Mouse (Mus musculus) liver, postnatal 0 days (tissue): ENCODE measurements at regions not wholly inside any gene's neighbourhood (a gene's known extent, or its start where the extent isn't known, plus 50 kb on each side); places are given as distances from the start of the nearest gene placed in this dataset.

Source experiments
- ATAC-seq: fragments of 200-750 bp; cut with Nextera tagmentation; 2 replicates; pipeline ENCODE4 v1.8.0; 2017; ENCODE audit warnings: mild to moderate bottlenecking, moderate library complexity
- DNase-seq: peaks from one replicate; pipeline ENCODE4 v3.0.0-alpha.2; 2016
- H3K27ac ChIP-seq: fragments of 300-500 bp; sonication (generic); 2 replicates; pipeline ENCODE4 v1.5.1; 2014; ENCODE audit warnings: antibody characterized with exemption, moderate library complexity, mild to moderate bottlenecking, low read depth
- H3K27me3 ChIP-seq: fragments of 300-500 bp; sonication (generic); 2 replicates; pipeline ENCODE4 v1.6.1; 2014; ENCODE audit warnings: low read length, control low read depth, mixed read lengths; ENCODE audit not compliant: insufficient read depth
- H3K36me3 ChIP-seq: fragments of 300-500 bp; sonication (generic); replicated peaks from 2 replicates; pipeline ENCODE4 v1.6.1; 2014; ENCODE audit warnings: mild to moderate bottlenecking, control low read depth, low read length, moderate library complexity, mixed read lengths; ENCODE audit not compliant: insufficient read depth
- H3K4me1 ChIP-seq: fragments of 300-500 bp; sonication (generic); 2 replicates; pipeline ENCODE4 v1.6.1; 2014; ENCODE audit warnings: antibody characterized with exemption, mild to moderate bottlenecking, control low read depth; ENCODE audit not compliant: insufficient read depth
- H3K4me2 ChIP-seq: fragments of 300-500 bp; sonication (generic); 2 replicates; pipeline ENCODE4 v1.6.1; 2014; ENCODE audit warnings: low read depth, mild to moderate bottlenecking, low read length, moderate library complexity, mixed read lengths
- H3K4me3 ChIP-seq: fragments of 300-500 bp; sonication (generic); 2 replicates; pipeline ENCODE4 v1.5.1; 2014; ENCODE audit warnings: low read depth, low read length
- H3K9ac ChIP-seq: fragments of 300-500 bp; sonication (generic); replicated peaks from 2 replicates; pipeline ENCODE4 v1.6.1; 2014; ENCODE audit warnings: mild to moderate bottlenecking, moderate library complexity
- H3K9me3 ChIP-seq: fragments of 300-500 bp; sonication (generic); 2 replicates; pipeline ENCODE4 v1.6.1; 2016; ENCODE audit warnings: mild to moderate bottlenecking, control low read depth, low read length, mixed read lengths
- CTCF ChIP-seq: sonication (generic); IDR thresholded peaks from 2 replicates; pipeline ENCODE4 v1.5.1; 2016; ENCODE audit warnings: antibody characterized with exemption, low read depth
- EP300 ChIP-seq: IDR thresholded peaks from 2 replicates; pipeline ENCODE4 v1.6.1; 2016; ENCODE audit warnings: antibody characterized with exemption, low read depth, mild to moderate bottlenecking
- WGBS: fragments of 180-500 bp; shearing (Covaris S2); extraction: QIAGEN DNeasy Blood & Tissue Kit; methylation state at CpG from one replicate; pipeline ENCODE4 v1.1.7; 2014; ENCODE audit not compliant: insufficient replicate concordance; 5-methylcytosine and 5-hydroxymethylcytosine counted together

DNA sequence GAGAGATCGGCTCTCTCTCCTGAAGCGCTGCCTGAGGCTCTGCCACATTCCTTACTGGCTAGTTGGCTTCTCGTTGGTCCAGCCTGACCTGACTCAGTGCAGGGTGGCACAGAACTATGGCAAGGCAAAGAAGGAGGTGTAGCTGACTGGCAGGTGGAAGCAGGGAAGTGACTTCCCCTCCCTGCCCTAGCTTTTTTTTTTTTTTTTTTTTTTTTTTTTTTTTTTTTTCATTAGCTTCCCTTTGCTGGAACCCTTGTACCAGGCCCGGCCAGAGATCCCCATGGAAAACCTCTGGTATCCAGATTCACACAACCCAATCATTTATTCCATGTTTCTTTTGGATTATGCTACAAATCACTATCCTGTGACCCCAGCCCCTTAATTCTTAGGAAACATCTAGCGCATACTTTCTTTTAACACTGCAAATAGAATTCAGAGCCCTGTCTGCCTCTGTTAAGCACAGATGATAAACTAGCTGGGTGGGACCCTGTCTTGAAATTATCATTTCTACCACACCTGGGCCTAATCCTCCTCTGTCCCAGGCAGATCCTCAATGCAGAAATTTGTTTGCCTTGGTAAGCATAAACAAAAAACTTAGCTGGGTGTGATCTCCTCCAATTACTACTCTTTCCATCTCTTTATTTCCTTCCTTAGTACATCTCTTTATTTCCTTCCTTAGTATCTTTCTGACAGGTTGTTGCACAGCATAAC lies 742.9 kb downstream of the Hace1 start:
- no peak overlapping the region for H3K27ac ChIP-seq
- no peak overlapping the region for H3K9ac ChIP-seq
- H3K9me3 ChIP-seq: no peaks in the 10 kb centered on the region
- H3K4me3 ChIP-seq: no peak overlapping the region
- H3K36me3 ChIP-seq: no peaks in the 10 kb centered on the region
- no peaks in the 10 kb centered on the region for H3K27me3 ChIP-seq
- H3K4me1 ChIP-seq: no peaks in the 10 kb centered on the region
- ATAC-seq (no peak), DNase-seq (no peak)
- whole genome bisulfite sequencing: 79% methylated on average over 5 of the region's 5 CpGs
- TF ChIP-seq EP300 (no peak), CTCF (no peak)
- H3K4me2 ChIP-seq: no peak overlapping the region

DNA sequence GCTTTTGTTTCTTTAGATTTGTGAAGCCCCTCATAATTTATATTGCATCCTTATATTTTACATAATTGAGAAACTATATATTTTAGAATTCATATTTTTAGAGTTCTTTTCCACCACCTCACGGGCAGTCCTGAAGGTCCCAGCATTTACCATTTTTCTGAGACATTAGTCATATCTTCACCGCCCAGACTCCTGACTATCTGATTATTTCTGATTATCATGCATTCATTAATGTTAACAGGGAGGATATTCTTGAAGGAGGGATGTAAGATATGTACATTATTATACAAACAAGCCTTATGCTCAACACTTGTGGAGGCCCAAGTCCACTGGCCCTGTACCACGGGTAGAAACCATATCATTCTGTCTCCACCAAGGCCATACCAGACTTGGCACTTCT lies 743.4 kb downstream of the Hace1 start:
- H3K27ac ChIP-seq: no peak overlapping the region
- 67% methylated on average over 3 of the region's 3 CpGs for WGBS
- no peaks in the 10 kb centered on the region for H3K9me3 ChIP-seq
- H3K4me1 ChIP-seq: no peaks in the 10 kb centered on the region
- H3K36me3 ChIP-seq: no peaks in the 10 kb centered on the region
- H3K4me3 ChIP-seq: no peak overlapping the region
- no peak overlapping the region for H3K4me2 ChIP-seq
- no peak overlapping the region for H3K9ac ChIP-seq
- H3K27me3 ChIP-seq: no peaks in the 10 kb centered on the region
- no peak for DNase-seq
- no peak for TF ChIP-seq EP300
- TF ChIP-seq CTCF: no peak
- no peak for ATAC-seq

DNA sequence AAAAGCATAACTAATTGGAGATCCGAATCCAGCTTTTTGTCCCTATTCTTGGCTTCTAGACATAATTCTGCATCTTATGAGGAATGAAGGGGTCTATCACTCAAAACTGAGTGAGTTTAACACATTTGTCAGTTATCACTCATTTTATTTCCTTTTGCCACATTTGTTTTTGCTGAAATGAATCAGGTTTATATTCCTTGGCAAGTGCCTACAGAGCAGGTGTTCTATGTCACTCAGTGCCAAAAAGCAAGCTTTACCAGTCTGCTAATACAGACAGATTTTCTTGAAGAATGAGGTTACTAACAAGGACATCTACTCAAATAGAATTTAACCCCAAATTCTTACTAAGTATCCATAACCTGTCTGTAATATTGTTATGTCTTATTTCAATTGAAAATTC lies 751.4 kb downstream of the Hace1 start:
- TF ChIP-seq EP300: no peak
- TF ChIP-seq CTCF: no peak
- Histone ChIP-seq H3K27me3 (no peaks in the 10 kb centered on the region), H3K4me1 (no peaks in the 10 kb centered on the region), H3K9ac (no peak overlapping the region), H3K27ac (no peak overlapping the region), H3K36me3 (no peaks in the 10 kb centered on the region), H3K9me3 (no peaks in the 10 kb centered on the region), H3K4me3 (no peak overlapping the region), H3K4me2 (no peak overlapping the region)
- 74% methylated on average over 1 of the region's 1 CpGs for WGBS
- DNase-seq (no peak), ATAC-seq (no peak)

DNA sequence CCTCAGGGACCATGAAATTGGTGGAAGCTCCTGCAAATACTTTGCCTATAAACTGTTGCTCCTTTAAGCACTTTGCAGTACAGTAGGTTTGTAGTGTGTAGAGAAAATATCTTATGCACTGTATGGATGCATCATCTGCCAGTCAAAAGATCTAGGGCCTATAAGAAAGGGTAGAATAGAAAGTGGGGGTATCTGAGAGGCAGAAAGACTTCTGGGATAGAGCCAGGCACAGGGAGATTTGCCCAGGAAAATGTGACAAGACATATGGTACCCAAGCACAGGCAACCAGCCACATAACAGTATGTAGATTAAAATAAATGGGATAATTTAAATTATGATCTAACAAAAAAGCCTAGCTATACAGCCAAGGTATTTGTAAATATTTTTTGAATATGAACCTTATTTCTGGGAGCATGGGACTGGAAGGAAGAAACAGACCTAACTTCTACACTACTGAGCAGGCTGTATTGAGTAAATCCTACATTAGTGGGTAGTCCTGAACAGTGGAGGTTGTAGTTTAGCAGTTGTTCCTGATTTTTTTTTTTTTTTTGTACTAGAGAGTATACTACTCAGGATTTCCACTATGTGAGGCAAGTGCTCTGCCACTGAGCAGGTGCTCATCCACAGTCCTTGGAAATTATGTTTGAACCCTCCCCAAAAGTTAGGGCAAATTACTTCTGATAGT lies 754.1 kb downstream of the Hace1 start:
- no peak for ATAC-seq
- no peak for TF ChIP-seq CTCF
- no peak for TF ChIP-seq EP300
- no peaks in the 10 kb centered on the region for H3K36me3 ChIP-seq

DNA sequence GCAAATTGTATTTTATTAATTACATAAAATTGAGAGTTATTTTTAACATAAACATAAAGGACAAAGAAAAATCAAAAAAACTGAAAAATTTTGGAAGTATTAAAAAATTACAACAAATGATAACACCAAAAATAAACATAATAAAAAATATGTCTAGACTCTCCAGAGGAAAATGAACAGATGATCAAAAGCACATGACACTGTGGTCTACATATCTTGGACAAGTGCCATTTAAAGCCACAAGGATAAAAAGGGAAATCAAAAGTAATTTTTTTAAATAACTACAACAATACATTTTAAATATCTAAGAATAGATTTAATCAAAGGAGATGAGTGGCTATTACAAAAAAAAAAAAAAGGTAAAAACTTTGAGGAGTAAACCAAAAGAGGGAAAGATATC lies 755.6 kb downstream of the Hace1 start:
- no peak for DNase-seq
- no peak overlapping the region for H3K4me2 ChIP-seq
- no peaks in the 10 kb centered on the region for H3K36me3 ChIP-seq
- ATAC-seq: no peak
- no peak overlapping the region for H3K4me3 ChIP-seq
- no peak overlapping the region for H3K9ac ChIP-seq
- H3K27me3 ChIP-seq: no peaks in the 10 kb centered on the region
- H3K9me3 ChIP-seq: no peaks in the 10 kb centered on the region
- H3K4me1 ChIP-seq: no peaks in the 10 kb centered on the region
- no peak for TF ChIP-seq EP300
- no peak for TF ChIP-seq CTCF
- no peak overlapping the region for H3K27ac ChIP-seq

More for the DNA sequence above, 754.1 kb downstream of the Hace1 start:
- no peaks in the 10 kb centered on the region for H3K27me3 ChIP-seq
- H3K9ac ChIP-seq: no peak overlapping the region
- H3K27ac ChIP-seq: no peak overlapping the region
- no peak for DNase-seq
- no peaks in the 10 kb centered on the region for H3K4me1 ChIP-seq
- no peak overlapping the region for H3K4me2 ChIP-seq
- H3K9me3 ChIP-seq: no peaks in the 10 kb centered on the region
- no peak overlapping the region for H3K4me3 ChIP-seq

DNA sequence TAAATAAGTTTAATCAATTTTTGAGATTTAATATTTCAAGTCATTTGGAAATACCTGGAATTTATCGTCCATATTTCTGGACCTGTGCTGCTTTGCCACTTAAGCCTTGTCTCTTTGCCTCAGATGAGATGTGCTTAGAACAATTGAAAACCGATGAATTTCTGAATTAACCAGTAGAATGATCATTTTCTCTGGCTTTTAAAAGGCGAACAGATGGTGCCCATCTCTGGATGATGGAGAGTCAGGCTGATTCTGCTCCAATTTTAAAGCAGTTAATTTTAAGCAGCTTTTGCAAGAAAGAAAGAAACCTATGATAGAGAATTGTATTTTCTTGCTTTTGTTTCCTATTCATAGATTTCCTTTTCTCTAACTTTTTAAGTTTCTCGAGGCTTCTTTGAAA lies 767.7 kb downstream of the Hace1 start:
- Histone ChIP-seq H3K9me3 (no peaks in the 10 kb centered on the region), H3K4me2 (no peak overlapping the region), H3K4me3 (no peak overlapping the region), H3K4me1 (no peaks in the 10 kb centered on the region), H3K36me3 (no peaks in the 10 kb centered on the region), H3K27me3 (no peaks in the 10 kb centered on the region), H3K27ac (no peak overlapping the region), H3K9ac (no peak overlapping the region)
- no peak for TF ChIP-seq CTCF
- TF ChIP-seq EP300: no peak
- ATAC-seq (no peak), DNase-seq (no peak)
- 69% methylated on average over 4 of the region's 4 CpGs for WGBS

DNA sequence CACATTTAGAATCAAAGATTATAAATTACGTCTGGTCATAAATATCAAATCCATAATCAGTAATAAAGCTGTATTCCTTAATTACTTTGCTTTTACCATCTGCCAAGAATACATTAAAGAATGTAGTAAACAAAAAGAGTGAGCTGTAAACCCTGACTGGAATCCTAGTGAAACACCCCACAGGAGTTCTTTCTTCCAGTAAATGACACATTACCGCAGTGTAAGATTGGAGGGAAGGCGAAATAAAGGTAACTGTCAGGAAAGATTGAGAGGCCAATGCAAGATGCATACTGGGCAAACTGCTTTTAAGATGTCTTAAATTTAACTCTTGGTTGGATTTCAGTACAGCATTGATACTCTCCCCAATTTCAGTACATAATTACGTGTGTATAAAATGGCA lies 772.0 kb downstream of the Hace1 start:
- H3K36me3 ChIP-seq: no peaks in the 10 kb centered on the region
- H3K9ac ChIP-seq: no peak overlapping the region
- no peaks in the 10 kb centered on the region for H3K9me3 ChIP-seq
- TF ChIP-seq EP300 (no peak), CTCF (no peak)
- H3K4me1 ChIP-seq: no peaks in the 10 kb centered on the region
- H3K27ac ChIP-seq: no peak overlapping the region
- H3K4me3 ChIP-seq: no peak overlapping the region
- no peak for ATAC-seq
- DNase-seq: no peak
- no peak overlapping the region for H3K4me2 ChIP-seq
- WGBS: 80% methylated on average over 4 of the region's 4 CpGs
- no peaks in the 10 kb centered on the region for H3K27me3 ChIP-seq
